Mouse (Mus musculus) midbrain, embryonic 15.5 days (tissue): ENCODE measurements around the gene Rab11b. TPM values are rescaled to one million over a fixed set of nuclear protein-coding genes. Genes with fewer than 3 reads are reported as not detected.
A peak's percentile ranks its signal among the peaks of the same experiment; 100 is the strongest.
"Not testable (repeated sequence)": the region's sequence is repeated elsewhere in the genome, so short reads cannot be mapped to it uniquely, and the experiment has no call there.

Experiments
- ATAC-seq: fragments of 200-750 bp; cut with Nextera tagmentation; replicated peaks from 2 replicates; pipeline ENCODE4 v1.8.0; 2017; ENCODE audit warnings: moderate TSS enrichment
- H3K27ac ChIP-seq: fragments of 300-500 bp; sonication (generic); 2 replicates; pipeline ENCODE4 v1.5.1; 2015; ENCODE audit warnings: mild to moderate bottlenecking, inconsistent platforms
- H3K27me3 ChIP-seq: fragments of 300-500 bp; sonication (generic); replicated peaks from 2 replicates; pipeline ENCODE4 v1.6.1; 2015; ENCODE audit warnings: inconsistent platforms
- H3K36me3 ChIP-seq: fragments of 300-500 bp; sonication (generic); replicated peaks from 2 replicates; pipeline ENCODE4 v1.6.1; 2015; ENCODE audit warnings: inconsistent platforms
- H3K4me1 ChIP-seq: fragments of 300-500 bp; sonication (generic); 2 replicates; pipeline ENCODE4 v1.6.1; 2015; ENCODE audit warnings: inconsistent platforms
- H3K4me2 ChIP-seq: fragments of 300-500 bp; sonication (generic); 2 replicates; pipeline ENCODE4 v1.6.1; 2015; ENCODE audit warnings: inconsistent platforms, mild to moderate bottlenecking, moderate library complexity
- H3K4me3 ChIP-seq: fragments of 300-500 bp; sonication (generic); 2 replicates; pipeline ENCODE4 v1.5.1; 2015; ENCODE audit warnings: mild to moderate bottlenecking, inconsistent platforms
- H3K9ac ChIP-seq: fragments of 300-500 bp; sonication (generic); 2 replicates; pipeline ENCODE4 v1.6.1; 2015; ENCODE audit warnings: mild to moderate bottlenecking, inconsistent platforms
- H3K9me3 ChIP-seq: fragments of 300-500 bp; sonication (generic); 2 replicates; pipeline ENCODE4 v1.6.1; 2016; ENCODE audit warnings: inconsistent platforms
- WGBS: fragments of 180-500 bp; shearing (Covaris S2); methylation state at CpG from one replicate; pipeline ENCODE4 v1.1.7; 2015; ENCODE audit warnings: mixed read lengths; 5-methylcytosine and 5-hydroxymethylcytosine counted together
- polyA plus RNA-seq: library from polyadenylated mRNA; unstranded; fragments of >200 nt; fragmentation: Nextera tagmentation; extraction: Ambion mirVana; gene quantifications from 2 replicates; pipeline ENCODE4 v1.2.1, GENCODE M21; 2015

Gene Rab11b
- polyA plus RNA-seq, 1 experiment from 2014 or later = 630 TPM

DNA sequence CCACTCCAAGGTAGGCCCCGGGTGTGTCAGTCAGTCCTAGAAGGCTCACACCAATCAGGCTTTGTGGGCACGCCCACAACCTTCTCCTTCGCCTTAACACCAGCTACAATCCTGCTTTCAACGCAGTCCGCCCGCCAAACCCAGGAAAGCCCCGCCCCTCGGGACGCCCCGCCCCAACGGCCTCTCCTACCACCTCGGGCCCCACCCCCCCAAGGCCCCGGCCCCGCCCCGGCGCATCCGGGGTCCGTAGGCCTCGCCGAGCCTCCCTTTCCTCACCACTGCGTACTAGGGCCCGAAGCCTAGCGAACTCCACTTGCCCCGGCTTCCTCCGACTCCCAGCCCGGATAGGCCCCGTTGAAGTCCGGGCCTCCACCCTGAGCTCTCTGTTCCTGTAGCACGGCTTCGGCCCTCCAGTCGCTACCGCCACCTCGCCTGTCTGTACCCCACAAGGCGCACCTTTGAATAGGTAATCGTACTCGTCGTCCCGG, 519 bp downstream of the Rab11b start:
- peak overlapping the region; percentile 98 for H3K27ac ChIP-seq
- no peaks in the 10 kb centered on the region for H3K36me3 ChIP-seq
- H3K4me2 ChIP-seq = peak overlapping the region; percentile 56
- H3K9ac ChIP-seq = peak overlapping the region; percentile 99
- peaks cover 45% of the 10 kb centered on the region for H3K4me1 ChIP-seq
- ATAC-seq = peak; percentile 82
- WGBS = under 1% methylated on average over 38 of the region's 38 CpGs
- no peaks in the 10 kb centered on the region for H3K27me3 ChIP-seq
- no peaks in the 10 kb centered on the region for H3K9me3 ChIP-seq
- H3K4me3 ChIP-seq = peak overlapping the region; percentile 79

GRCm38 (mm10) chr17:33757231-33757630, 3.1 kb downstream of the Rab11b start:
- Histone ChIP-seq H3K9ac (no peak overlapping the region), H3K4me3 (no peak overlapping the region), H3K4me2 (no peak overlapping the region; the same call in 1 of the 2 replicates), H3K36me3 (no peaks in the 10 kb centered on the region), H3K27ac (0 out of 2 replicates have a peak overlapping the region, but pooled peaks have one; percentile 6), H3K9me3 (no peaks in the 10 kb centered on the region), H3K4me1 (peaks cover 53% of the 10 kb centered on the region), H3K27me3 (no peaks in the 10 kb centered on the region)
- WGBS = 80% methylated on average over 4 of the region's 4 CpGs
- ATAC-seq = no peak

DNA sequence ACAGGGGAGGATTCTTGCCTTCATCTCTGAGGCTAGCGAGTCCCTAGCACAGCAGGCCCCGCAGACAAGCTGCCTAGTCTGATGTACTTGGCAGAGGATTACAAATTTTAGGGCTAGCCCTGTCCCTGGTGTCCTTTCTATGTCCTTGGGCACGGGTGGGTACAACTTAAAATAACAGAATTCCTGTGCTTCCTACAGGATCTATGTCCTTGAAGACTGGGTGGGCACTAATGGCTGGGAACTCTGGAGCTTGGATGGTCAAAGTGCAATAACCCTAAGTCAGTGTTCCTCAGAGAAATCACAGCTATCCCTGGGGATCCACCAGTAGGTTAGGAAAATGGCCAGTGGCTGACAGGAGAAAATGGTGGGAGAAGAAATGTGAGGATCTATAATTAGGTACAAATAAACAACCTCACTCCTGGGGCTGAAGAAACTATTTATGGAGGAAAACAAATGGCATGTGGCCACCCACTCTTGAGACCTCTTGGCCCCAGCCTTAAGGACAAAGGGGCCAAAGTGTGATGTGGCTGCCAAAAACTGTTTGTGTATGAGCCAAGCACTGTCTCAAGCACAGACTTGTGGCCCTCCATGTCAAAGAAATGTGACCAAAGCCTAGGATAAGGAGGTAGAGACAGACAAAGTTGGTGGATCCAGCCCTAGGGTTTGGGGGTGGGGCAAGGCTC, 4.1 kb downstream of the Rab11b start:
- H3K4me1 ChIP-seq = peaks cover 53% of the 10 kb centered on the region
- H3K36me3 ChIP-seq = no peaks in the 10 kb centered on the region
- no peak overlapping the region for H3K27ac ChIP-seq
- no peak overlapping the region for H3K4me2 ChIP-seq
- 86% methylated on average over 3 of the region's 3 CpGs for WGBS
- H3K9ac ChIP-seq = no peak overlapping the region
- no peaks in the 10 kb centered on the region for H3K9me3 ChIP-seq
- H3K27me3 ChIP-seq = no peaks in the 10 kb centered on the region
- no peak for ATAC-seq
- H3K4me3 ChIP-seq = no peak overlapping the region

DNA sequence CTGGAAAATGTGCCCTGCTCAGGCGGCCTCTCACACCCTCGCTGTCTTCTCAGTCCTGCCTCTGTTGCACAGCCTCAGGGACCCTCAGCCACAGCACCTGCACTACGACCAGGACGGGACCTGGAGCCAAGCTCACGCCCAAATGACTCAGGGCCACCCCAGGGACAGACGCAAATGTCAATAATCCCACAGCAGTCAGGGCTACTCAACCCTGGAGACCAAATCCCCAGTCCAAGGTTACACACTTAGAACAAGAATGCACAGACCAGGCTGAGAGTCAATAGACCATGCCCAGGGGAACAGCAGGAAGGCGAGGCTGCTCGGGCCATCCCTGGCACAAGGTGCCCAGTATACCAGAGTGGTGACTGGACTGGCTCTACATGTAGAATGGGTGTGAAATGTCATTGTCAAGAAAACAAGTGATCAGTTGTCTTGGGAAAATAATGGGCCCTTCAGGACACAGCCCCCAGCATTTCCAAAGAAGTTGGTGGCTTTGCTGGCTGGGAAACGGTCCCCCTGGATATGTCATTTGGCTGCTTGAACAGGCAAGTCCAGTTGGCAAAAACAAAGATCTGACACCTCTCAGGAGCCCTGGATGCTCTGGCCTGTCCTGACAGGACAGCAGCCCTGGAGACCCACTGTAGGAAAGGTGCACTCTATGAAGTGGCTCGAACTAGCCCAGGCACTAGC, 4.8 kb downstream of the Rab11b start:
- Histone ChIP-seq H3K27ac (no peak overlapping the region), H3K4me1 (peaks cover 53% of the 10 kb centered on the region), H3K27me3 (no peaks in the 10 kb centered on the region), H3K36me3 (no peaks in the 10 kb centered on the region), H3K4me2 (0 out of 2 replicates have a peak overlapping the region, but pooled peaks have one; percentile 1), H3K9me3 (no peaks in the 10 kb centered on the region), H3K4me3 (no peak overlapping the region), H3K9ac (no peak overlapping the region)
- no peak for ATAC-seq
- 73% methylated on average over 10 of the region's 10 CpGs for WGBS

DNA sequence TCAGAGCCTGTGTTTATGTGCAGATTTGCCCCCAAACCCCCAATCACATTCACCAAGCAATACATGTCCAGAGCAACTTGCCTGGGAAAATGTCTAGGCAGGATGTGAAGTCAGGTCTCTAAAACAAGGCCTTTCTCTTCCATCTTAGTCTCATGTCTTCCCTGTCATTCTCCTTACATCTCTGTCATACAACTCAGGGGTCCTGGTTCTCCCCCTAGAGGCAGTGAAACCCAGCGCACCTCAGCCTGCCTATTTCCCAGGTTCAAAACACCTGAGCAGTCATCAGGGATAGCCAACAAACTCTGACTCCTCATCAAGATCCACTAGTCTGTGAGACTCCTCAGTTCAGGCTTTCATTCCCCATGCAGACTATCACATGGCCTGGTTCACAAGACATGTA, 5.7 kb downstream of the Rab11b start:
- WGBS = 62% methylated on average over 1 of the region's 1 CpGs
- Histone ChIP-seq H3K36me3 (no peaks in the 10 kb centered on the region), H3K9me3 (no peaks in the 10 kb centered on the region), H3K4me2 (no peak overlapping the region), H3K27ac (no peak overlapping the region), H3K9ac (no peak overlapping the region), H3K27me3 (no peaks in the 10 kb centered on the region), H3K4me3 (no peak overlapping the region), H3K4me1 (peaks cover 53% of the 10 kb centered on the region)
- ATAC-seq = no peak

- Histone ChIP-seq H3K27ac (no peak overlapping the region), H3K4me2 (no peak overlapping the region), H3K36me3 (peaks cover 18% of the 10 kb centered on the region), H3K4me3 (no peak overlapping the region), H3K9ac (no peak overlapping the region), H3K9me3 (no peaks in the 10 kb centered on the region), H3K27me3 (no peaks in the 10 kb centered on the region), H3K4me1 (peaks cover 31% of the 10 kb centered on the region)
- WGBS = 97% methylated on average over 2 of the region's 2 CpGs
- ATAC-seq = no peak
These were observed 8.0 kb downstream of the Rab11b start for GRCm38 (mm10) chr17:33752297-33752696.

DNA sequence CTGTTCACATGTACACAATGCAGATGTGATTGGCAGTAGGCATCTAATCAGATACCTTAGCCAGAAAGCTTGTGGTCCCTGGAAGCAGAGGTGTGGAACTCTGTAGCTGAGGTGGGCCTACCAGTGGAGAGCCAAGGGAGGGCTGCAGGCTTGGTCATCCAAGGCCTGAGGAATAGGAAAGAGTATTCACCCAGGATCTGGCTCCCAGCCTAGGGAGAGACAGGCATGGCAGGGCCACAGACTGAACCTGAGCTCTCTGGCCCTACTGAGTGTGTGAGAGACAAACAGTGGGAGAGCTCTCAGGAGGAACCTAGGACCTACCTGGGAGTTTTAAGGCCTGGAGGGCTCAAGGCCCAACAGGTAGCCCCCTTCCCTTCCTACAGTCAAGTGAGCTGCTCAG, 9.1 kb downstream of the Rab11b start:
- Histone ChIP-seq H3K9ac (no peak overlapping the region), H3K27me3 (no peaks in the 10 kb centered on the region), H3K27ac (no peak overlapping the region), H3K4me2 (no peak overlapping the region), H3K4me3 (no peak overlapping the region), H3K4me1 (peaks cover 20% of the 10 kb centered on the region), H3K9me3 (no peaks in the 10 kb centered on the region), H3K36me3 (peaks cover 20% of the 10 kb centered on the region)
- ATAC-seq = no peak

GRCm38 (mm10) chr17:33749451-33749850, 10.9 kb downstream of the Rab11b start:
- peaks cover 35% of the 10 kb centered on the region for H3K36me3 ChIP-seq
- 94% methylated on average over 5 of the region's 5 CpGs for WGBS
- H3K9me3 ChIP-seq = no peaks in the 10 kb centered on the region
- H3K4me2 ChIP-seq = no peak overlapping the region
- H3K27ac ChIP-seq = no peak overlapping the region
- no peak overlapping the region for H3K9ac ChIP-seq
- peaks cover 4% of the 10 kb centered on the region for H3K4me1 ChIP-seq
- no peak for ATAC-seq
- no peak overlapping the region for H3K4me3 ChIP-seq
- H3K27me3 ChIP-seq = no peaks in the 10 kb centered on the region

DNA sequence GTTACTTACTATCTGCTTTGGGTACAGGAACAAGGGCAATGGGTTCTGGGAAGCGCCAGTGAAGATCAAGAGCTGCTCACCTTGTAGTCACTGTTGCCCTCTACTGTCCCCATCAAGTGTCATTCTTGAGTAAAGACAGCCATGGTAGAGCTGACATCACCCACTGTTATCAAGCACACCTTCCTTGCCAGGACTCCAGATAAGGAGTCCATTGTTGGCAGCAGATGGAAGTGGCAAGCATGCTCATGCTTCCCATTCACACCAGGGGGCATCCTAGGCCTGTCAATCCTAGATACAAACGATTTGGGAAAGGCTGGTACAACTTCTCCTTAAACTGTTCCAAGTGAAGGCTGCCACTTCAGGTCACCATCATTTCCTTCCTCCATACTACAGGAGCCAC, 14.3 kb downstream of the Rab11b start:
- Histone ChIP-seq H3K4me1 (no peaks in the 10 kb centered on the region), H3K27ac (no peak overlapping the region), H3K9ac (no peak overlapping the region), H3K36me3 (peaks cover 35% of the 10 kb centered on the region), H3K27me3 (no peaks in the 10 kb centered on the region), H3K9me3 (no peaks in the 10 kb centered on the region), H3K4me2 (no peak overlapping the region), H3K4me3 (no peak overlapping the region)
- no peak for ATAC-seq
- 73% methylated on average over 2 of the region's 2 CpGs for WGBS

- H3K4me3 ChIP-seq = no peak overlapping the region
- H3K9ac ChIP-seq = no peak overlapping the region
- no peaks in the 10 kb centered on the region for H3K27me3 ChIP-seq
- H3K36me3 ChIP-seq = peaks cover 35% of the 10 kb centered on the region
- H3K27ac ChIP-seq = no peak overlapping the region
- no peak overlapping the region for H3K4me2 ChIP-seq
- WGBS = 89% methylated on average over 5 of the region's 5 CpGs
- no peaks in the 10 kb centered on the region for H3K4me1 ChIP-seq
- no peak for ATAC-seq
- H3K9me3 ChIP-seq = no peaks in the 10 kb centered on the region
These were observed 15.5 kb downstream of the Rab11b start for GRCm38 (mm10) chr17:33744686-33745384.

DNA sequence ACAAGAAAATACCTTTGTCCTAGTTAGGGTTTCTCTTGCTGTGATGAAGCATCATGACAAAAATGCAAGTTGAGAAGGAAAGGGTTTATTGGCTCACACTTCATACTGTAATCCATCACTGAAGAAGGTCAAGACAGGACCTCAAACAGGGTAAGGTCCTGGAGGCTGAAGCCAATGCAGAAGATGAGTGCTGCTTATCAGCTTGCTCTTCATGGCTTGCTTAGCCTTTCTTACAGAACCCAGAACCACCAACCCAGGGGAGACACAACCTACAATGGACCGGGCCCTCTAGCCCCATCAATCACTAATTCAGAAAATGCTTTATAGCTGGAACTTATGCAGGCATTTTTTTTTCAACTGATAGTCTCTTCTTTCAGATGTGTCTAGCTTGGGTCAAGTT, 17.9 kb downstream of the Rab11b start:
- H3K27ac ChIP-seq = no peak overlapping the region
- no peak overlapping the region for H3K9ac ChIP-seq
- no peak overlapping the region for H3K4me3 ChIP-seq
- H3K27me3 ChIP-seq = no peaks in the 10 kb centered on the region
- peaks cover 17% of the 10 kb centered on the region for H3K36me3 ChIP-seq
- 98% methylated on average over 1 of the region's 1 CpGs for WGBS
- ATAC-seq = no peak
- no peaks in the 10 kb centered on the region for H3K9me3 ChIP-seq
- no peak overlapping the region for H3K4me2 ChIP-seq
- H3K4me1 ChIP-seq = no peaks in the 10 kb centered on the region

DNA sequence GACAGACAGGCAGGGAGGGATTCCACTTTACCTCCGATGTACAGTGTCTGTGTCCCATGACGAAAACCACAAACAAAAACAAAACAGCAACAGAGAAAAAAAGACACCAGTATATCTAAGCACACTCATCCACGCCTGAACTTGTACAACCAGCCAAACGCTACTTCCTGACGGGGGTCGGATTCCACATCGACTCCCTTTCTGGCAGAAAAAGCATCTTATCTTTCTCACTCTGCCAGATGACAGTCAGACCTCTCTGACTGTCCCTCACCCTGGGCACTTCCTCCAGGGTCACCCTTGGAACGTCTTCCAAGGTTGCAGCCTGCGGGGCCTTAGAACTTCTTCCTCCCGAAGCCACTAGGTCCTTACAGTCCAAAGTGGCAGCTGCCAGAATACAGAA, 26.8 kb downstream of the Rab11b start:
- 86% methylated on average over 10 of the region's 10 CpGs for WGBS
- H3K27me3 ChIP-seq, H3K9me3 ChIP-seq, H3K4me2 ChIP-seq, H3K36me3 ChIP-seq, H3K9ac ChIP-seq, ATAC-seq, H3K27ac ChIP-seq, H3K4me1 ChIP-seq, H3K4me3 ChIP-seq: not testable (repeated sequence)
